Mouse (Mus musculus) megakaryocyte, embryonic 14.5 days (primary cell): ENCODE results near the gene Wnt9a.

Source experiments
- FLI1 ChIP-seq: IDR thresholded peaks from 2 replicates; pipeline ENCODE4 v1.6.1; 2012; ENCODE audit warnings: low read length, inconsistent platforms, mixed read lengths
- GATA1 ChIP-seq: IDR thresholded peaks from 3 replicates; pipeline ENCODE4 v1.6.1; 2012; ENCODE audit warnings: mixed read lengths, low read length, inconsistent platforms, borderline replicate concordance

GRCm38 (mm10) chr11:59300185-59300584, 6.5 kb upstream of the Wnt9a start:
- TF ChIP-seq FLI1 (no peak), GATA1 (no peak)
